Mouse (Mus musculus) midbrain, embryonic 15.5 days (tissue): ENCODE measurements around the gene Fam187b. TPM values are rescaled to one million over a fixed set of nuclear protein-coding genes. Genes with fewer than 3 reads are reported as not detected.

Experiments
- ATAC-seq: fragments of 200-750 bp; cut with Nextera tagmentation; replicated peaks from 2 replicates; pipeline ENCODE4 v1.8.0; 2017; ENCODE audit warnings: moderate TSS enrichment
- H3K27ac ChIP-seq: fragments of 300-500 bp; sonication (generic); 2 replicates; pipeline ENCODE4 v1.5.1; 2015; ENCODE audit warnings: mild to moderate bottlenecking, inconsistent platforms
- H3K27me3 ChIP-seq: fragments of 300-500 bp; sonication (generic); replicated peaks from 2 replicates; pipeline ENCODE4 v1.6.1; 2015; ENCODE audit warnings: inconsistent platforms
- H3K36me3 ChIP-seq: fragments of 300-500 bp; sonication (generic); replicated peaks from 2 replicates; pipeline ENCODE4 v1.6.1; 2015; ENCODE audit warnings: inconsistent platforms
- H3K4me1 ChIP-seq: fragments of 300-500 bp; sonication (generic); 2 replicates; pipeline ENCODE4 v1.6.1; 2015; ENCODE audit warnings: inconsistent platforms
- H3K4me2 ChIP-seq: fragments of 300-500 bp; sonication (generic); 2 replicates; pipeline ENCODE4 v1.6.1; 2015; ENCODE audit warnings: inconsistent platforms, mild to moderate bottlenecking, moderate library complexity
- H3K4me3 ChIP-seq: fragments of 300-500 bp; sonication (generic); 2 replicates; pipeline ENCODE4 v1.5.1; 2015; ENCODE audit warnings: mild to moderate bottlenecking, inconsistent platforms
- H3K9ac ChIP-seq: fragments of 300-500 bp; sonication (generic); 2 replicates; pipeline ENCODE4 v1.6.1; 2015; ENCODE audit warnings: mild to moderate bottlenecking, inconsistent platforms
- H3K9me3 ChIP-seq: fragments of 300-500 bp; sonication (generic); 2 replicates; pipeline ENCODE4 v1.6.1; 2016; ENCODE audit warnings: inconsistent platforms
- WGBS: fragments of 180-500 bp; shearing (Covaris S2); methylation state at CpG from one replicate; pipeline ENCODE4 v1.1.7; 2015; ENCODE audit warnings: mixed read lengths; 5-methylcytosine and 5-hydroxymethylcytosine counted together
- polyA plus RNA-seq: library from polyadenylated mRNA; unstranded; fragments of >200 nt; fragmentation: Nextera tagmentation; extraction: Ambion mirVana; gene quantifications from 2 replicates; pipeline ENCODE4 v1.2.1, GENCODE M21; 2015

Fam187b gene
- polyA plus RNA-seq, 1 experiment from 2014 or later = 0.68 TPM

DNA sequence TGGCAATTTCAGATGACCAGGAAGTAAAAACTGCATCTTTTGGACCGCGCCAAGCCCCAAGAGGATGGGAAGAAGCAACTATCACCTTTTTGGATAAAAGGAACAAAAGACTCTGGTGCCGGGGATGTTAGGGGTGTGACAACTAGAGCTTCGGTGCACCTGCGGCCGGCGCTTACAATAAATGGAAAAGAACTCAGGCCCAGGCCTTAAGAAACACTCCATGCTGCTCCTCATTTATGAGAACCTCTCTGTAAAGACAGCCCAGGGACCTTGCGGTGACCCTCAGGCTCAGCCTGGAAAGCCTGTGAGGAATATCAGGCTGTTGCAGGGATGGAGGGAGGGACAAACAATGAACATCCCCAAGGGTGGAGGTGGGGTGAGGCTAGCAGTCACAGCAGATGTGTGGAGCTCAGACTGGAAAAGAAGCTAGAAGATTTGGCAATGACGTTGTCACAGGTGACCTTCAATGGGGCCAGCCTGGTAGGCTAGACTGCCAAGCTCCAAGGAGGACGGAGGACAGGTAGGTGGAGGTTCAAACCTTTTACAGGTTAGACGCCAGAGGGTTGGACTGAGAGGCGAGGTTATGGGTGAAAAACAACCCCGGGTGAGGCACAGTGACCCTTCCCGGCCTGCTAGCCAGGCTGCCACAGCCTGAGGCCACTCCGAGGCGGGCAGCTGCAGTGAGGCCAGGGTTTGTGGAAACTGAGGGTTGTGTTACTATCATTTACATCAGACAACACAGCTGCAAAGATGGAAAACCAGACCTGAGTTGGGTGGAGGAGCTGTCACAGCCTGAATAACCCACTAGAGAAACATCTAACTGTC lies 20.9 kb upstream of the Fam187b start:
- Histone ChIP-seq H3K27me3 (no peaks in the 10 kb centered on the region), H3K36me3 (peaks cover 39% of the 10 kb centered on the region; the same call in 1 of the 2 replicates), H3K9ac (no peak overlapping the region), H3K27ac (no peak overlapping the region), H3K4me1 (peaks cover 9% of the 10 kb centered on the region), H3K4me3 (no peak overlapping the region), H3K9me3 (no peaks in the 10 kb centered on the region), H3K4me2 (no peak overlapping the region)
- WGBS = 95% methylated on average over 16 of the region's 16 CpGs
- no peak for ATAC-seq

- H3K36me3 ChIP-seq = peaks cover 39% of the 10 kb centered on the region; the same call in 1 of the 2 replicates
- ATAC-seq = no peak
- no peak overlapping the region for H3K27ac ChIP-seq
- H3K27me3 ChIP-seq = no peaks in the 10 kb centered on the region
- no peak overlapping the region for H3K4me3 ChIP-seq
- no peaks in the 10 kb centered on the region for H3K9me3 ChIP-seq
- no peak overlapping the region for H3K9ac ChIP-seq
- 91% methylated on average over 6 of the region's 6 CpGs for WGBS
- peaks cover 17% of the 10 kb centered on the region for H3K4me1 ChIP-seq
- no peak overlapping the region for H3K4me2 ChIP-seq
Observed at GRCm38 (mm10) chr7:30953459-30953858, 20.1 kb upstream of the Fam187b start.

DNA sequence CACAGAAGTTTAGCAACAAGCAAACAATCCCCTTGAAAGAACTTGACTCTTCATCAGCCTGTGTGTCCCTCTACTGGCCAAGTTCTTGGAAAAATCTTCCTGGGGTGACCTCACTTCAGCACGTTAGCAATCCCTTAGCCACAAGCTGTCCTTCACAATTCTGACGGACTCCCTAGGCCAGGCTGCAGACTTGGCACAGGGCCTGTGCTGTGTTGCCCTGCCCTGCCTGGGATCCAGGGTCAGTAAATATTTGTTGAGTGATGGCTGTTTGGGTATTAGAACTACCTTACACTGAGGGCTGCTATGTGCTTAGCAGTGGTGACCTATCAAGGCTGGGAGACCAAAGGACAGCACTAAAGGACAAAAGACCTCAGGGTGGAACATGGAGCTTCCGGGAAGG lies 19.6 kb upstream of the Fam187b start:
- 71% methylated on average over 3 of the region's 3 CpGs for WGBS
- no peaks in the 10 kb centered on the region for H3K9me3 ChIP-seq
- H3K9ac ChIP-seq = no peak overlapping the region
- peaks cover 36% of the 10 kb centered on the region; the same call in 1 of the 2 replicates for H3K36me3 ChIP-seq
- no peak for ATAC-seq
- H3K27ac ChIP-seq = no peak overlapping the region
- H3K4me2 ChIP-seq = no peak overlapping the region
- H3K27me3 ChIP-seq = no peaks in the 10 kb centered on the region
- H3K4me3 ChIP-seq = no peak overlapping the region
- H3K4me1 ChIP-seq = peaks cover 23% of the 10 kb centered on the region

DNA sequence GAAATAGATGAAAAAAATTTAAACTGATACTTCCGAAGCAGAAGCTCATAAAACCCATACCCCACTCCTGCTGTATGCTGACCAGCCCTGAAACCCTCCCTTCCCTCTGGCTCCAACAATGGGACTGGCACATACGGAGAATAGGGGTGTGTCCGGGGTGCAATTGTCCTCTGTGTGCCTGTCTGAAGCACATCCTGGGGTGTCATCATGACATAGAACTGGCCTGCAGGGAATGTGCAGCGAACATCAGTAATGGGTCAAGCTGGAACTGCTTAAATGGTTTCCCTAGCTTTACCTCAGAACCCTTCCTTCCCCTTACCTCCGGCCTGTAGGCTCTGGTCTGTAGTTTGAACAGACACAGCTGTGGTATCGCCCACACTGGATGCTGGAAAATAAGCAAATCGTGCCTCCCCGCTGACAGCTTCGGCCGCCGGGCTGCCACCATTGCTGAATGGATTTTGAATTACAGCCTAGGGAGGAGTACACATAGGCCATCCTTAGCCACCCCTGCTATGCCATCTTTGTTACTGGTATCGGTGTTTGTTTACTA lies 18.5 kb upstream of the Fam187b start:
- ATAC-seq = 0 out of 2 replicates have a peak, but pooled peaks have one; percentile 6
- H3K27me3 ChIP-seq = no peaks in the 10 kb centered on the region
- peak overlapping the region; percentile 97; the same call in 1 of the 2 replicates for H3K9ac ChIP-seq
- H3K4me3 ChIP-seq = peak overlapping the region; percentile 92
- H3K4me2 ChIP-seq = peak overlapping the region; percentile 84
- 89% methylated on average over 12 of the region's 12 CpGs for WGBS
- no peaks in the 10 kb centered on the region for H3K9me3 ChIP-seq
- peaks cover 29% of the 10 kb centered on the region; the same call in 1 of the 2 replicates for H3K36me3 ChIP-seq
- no peak overlapping the region for H3K27ac ChIP-seq
- H3K4me1 ChIP-seq = peaks cover 26% of the 10 kb centered on the region

DNA sequence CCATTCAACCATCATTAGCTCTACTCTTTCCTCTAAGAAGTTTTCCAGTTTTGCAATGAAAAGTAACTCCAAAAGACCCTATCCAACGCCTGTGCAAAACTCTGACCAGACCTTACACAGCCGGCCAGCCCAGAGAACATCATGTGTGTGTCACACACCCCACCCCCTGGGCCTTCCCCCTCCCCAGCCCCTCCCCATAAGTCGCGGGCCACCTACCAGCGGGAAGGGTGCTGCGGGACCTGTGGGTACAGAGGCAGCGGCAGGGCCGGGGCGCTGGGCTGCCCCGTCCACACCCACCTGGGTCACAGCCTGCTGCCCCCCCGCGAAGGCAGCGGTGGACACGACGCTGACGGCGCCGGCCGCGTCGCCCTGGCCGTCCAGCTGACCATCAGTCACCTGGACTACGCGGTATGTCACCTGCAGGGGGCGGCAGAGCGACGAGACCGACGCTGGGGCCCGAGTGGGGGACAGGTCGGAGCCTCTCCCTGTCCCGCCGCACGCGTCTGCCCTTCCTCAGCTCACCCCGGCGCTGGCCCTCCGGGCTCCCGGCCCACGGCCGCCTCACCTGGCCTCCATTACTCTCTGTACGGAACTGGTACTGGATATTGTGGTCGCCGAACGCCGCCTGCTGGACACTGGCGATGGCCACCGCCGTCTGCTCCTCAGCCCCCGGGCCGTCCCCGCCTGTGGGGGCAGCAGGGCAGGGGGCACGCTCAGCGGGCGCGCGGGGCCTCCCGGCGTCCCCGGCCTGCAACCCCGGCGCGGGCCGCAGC lies 17.8 kb upstream of the Fam187b start:
- Histone ChIP-seq H3K4me2 (peak overlapping the region; percentile 84), H3K27me3 (no peaks in the 10 kb centered on the region), H3K4me3 (peak overlapping the region; percentile 92), H3K4me1 (peaks cover 26% of the 10 kb centered on the region), H3K9ac (peak overlapping the region; percentile 97), H3K27ac (peak overlapping the region; percentile 99), H3K9me3 (no peaks in the 10 kb centered on the region), H3K36me3 (peaks cover 25% of the 10 kb centered on the region; the same call in 1 of the 2 replicates)
- peak; percentile 65 for ATAC-seq
- WGBS = under 1% methylated on average over 56 of the region's 64 CpGs

DNA sequence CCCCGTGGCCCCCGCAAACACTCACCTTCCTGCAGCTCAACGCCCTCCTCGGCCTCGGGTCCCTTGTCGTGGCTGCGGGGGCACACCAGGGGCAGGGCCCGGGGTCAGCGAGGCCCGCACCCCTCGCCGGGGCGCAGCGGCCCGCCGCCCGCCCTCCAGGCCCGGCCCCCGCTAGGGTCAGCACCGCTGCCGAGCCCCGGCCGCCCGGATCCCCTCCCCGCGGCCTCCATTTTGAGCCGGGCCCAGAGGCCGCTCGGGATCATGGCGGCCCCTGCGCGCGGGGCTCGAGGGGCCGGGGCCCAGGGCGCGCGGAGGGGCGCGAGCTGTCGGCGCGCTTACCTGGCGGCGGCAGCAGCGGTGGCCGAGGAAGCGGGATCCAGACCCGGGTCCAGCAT lies 17.2 kb upstream of the Fam187b start:
- H3K9ac ChIP-seq = peak overlapping the region; percentile 97
- ATAC-seq = peak; percentile 43
- peaks cover 26% of the 10 kb centered on the region for H3K4me1 ChIP-seq
- WGBS = 0% methylated on average over 34 of the region's 49 CpGs
- H3K27me3 ChIP-seq = no peaks in the 10 kb centered on the region
- no peaks in the 10 kb centered on the region for H3K9me3 ChIP-seq
- H3K36me3 ChIP-seq = peaks cover 25% of the 10 kb centered on the region; the same call in 1 of the 2 replicates
- H3K4me2 ChIP-seq = peak overlapping the region; percentile 84
- peak overlapping the region; percentile 99 for H3K27ac ChIP-seq
- H3K4me3 ChIP-seq = peak overlapping the region; percentile 92

DNA sequence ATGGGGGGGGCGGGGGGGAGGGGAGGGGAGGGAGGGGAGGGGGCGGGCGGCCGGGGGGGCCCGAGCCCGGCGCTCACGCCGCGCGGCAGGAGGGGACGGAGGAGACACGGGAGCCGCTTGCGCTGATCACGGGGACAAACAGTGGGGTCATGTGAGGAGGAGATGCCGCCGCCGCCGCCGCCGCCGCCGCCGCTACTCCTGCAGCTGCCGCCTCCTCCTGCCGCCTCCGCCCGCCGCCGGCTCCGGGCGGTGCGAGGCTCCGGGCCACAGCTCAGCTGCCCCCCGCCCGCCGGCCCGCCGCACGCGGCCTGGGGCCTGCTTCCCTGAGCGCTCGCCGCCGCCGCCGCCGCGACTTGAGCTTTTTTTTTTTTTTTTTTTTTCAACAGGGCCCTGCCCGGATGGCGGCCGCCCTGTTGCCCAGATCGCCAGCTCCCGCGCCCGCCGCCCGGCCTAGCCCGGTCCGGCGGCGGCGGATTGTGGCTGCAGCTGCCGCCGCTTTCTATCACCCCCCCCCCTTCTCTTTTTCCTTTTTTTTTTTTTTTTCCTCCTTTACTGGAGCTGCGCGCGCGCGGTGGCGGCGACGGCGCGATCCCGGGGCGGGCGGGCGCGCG lies 16.7 kb upstream of the Fam187b start, which contains the start of gene Usf2:
TSS of gene Usf2 (minus strand) at position 48 of the 611 bp plus-strand sequence.
- under 1% methylated on average over 40 of the region's 82 CpGs for WGBS
- no peaks in the 10 kb centered on the region for H3K27me3 ChIP-seq
- H3K27ac ChIP-seq = peak within 1 kb of the TSS; percentile 99
- no peaks in the 10 kb centered on the region for H3K9me3 ChIP-seq
- ATAC-seq = peak; percentile 59
- peak within 1 kb of the TSS; percentile 92 for H3K4me3 ChIP-seq
- H3K4me2 ChIP-seq = peak within 1 kb of the TSS; percentile 84
- peaks cover 26% of the 10 kb centered on the region for H3K4me1 ChIP-seq
- peaks cover 22% of the 10 kb centered on the region; the same call in 1 of the 2 replicates for H3K36me3 ChIP-seq
- peak within 1 kb of the TSS; percentile 97 for H3K9ac ChIP-seq

- H3K4me3 ChIP-seq = peak overlapping the region; percentile 92
- peak overlapping the region; percentile 97 for H3K9ac ChIP-seq
- H3K9me3 ChIP-seq = no peaks in the 10 kb centered on the region
- under 1% methylated on average over 43 of the region's 43 CpGs for WGBS
- peak overlapping the region; percentile 99 for H3K27ac ChIP-seq
- peak overlapping the region; percentile 84 for H3K4me2 ChIP-seq
- peaks cover 17% of the 10 kb centered on the region; the same call in 1 of the 2 replicates for H3K36me3 ChIP-seq
- H3K4me1 ChIP-seq = peaks cover 26% of the 10 kb centered on the region
- peak; percentile 63 for ATAC-seq
- no peaks in the 10 kb centered on the region for H3K27me3 ChIP-seq
Observed at GRCm38 (mm10) chr7:30957367-30957783, 16.2 kb upstream of the Fam187b start.

GRCm38 (mm10) chr7:30958109-30958865 lies 15.3 kb upstream of the Fam187b start:
- H3K27ac ChIP-seq = peak overlapping the region; percentile 99
- H3K4me2 ChIP-seq = peak overlapping the region; percentile 84
- H3K4me3 ChIP-seq = peak overlapping the region; percentile 92
- H3K36me3 ChIP-seq = peaks cover 8% of the 10 kb centered on the region; the same call in 1 of the 2 replicates
- 76% methylated on average over 28 of the region's 28 CpGs for WGBS
- no peaks in the 10 kb centered on the region for H3K27me3 ChIP-seq
- peak overlapping the region; percentile 97 for H3K9ac ChIP-seq
- no peaks in the 10 kb centered on the region for H3K9me3 ChIP-seq
- no peak; the same call in 1 of the 2 replicates for ATAC-seq
- H3K4me1 ChIP-seq = peaks cover 26% of the 10 kb centered on the region

DNA sequence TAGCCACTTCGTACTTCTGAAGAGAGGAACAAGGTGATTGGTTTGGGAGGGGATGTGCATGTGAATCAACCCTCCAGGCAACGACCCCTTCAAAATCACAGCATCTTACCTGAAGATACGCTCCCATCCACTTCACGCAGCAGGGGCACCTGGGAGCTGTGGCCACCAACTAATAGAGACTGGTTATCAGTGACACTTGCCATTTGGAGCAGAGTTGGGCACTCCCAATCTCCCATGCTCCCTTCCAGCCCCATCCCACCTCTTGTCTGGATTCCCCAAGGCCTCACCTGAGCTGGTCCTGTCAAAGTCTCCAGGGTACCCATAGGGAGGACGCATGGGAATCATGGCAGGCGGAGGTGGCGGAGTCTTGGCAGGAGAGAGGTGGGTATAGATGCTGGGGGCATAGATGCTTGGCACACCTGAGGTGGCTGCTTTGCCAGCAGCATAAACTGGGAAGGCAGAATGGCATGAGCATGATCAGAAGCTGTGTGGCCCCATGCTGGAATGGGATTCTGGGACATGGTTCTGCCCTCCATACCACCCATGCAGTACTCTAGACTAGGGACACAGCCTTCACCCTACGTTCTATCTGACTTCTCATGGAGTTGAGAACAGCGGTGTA lies 14.6 kb upstream of the Fam187b start:
- Histone ChIP-seq H3K4me1 (peaks cover 26% of the 10 kb centered on the region), H3K27ac (no peak overlapping the region), H3K4me2 (no peak overlapping the region), H3K27me3 (no peaks in the 10 kb centered on the region), H3K36me3 (peaks cover 4% of the 10 kb centered on the region; the same call in 1 of the 2 replicates), H3K9ac (no peak overlapping the region), H3K9me3 (no peaks in the 10 kb centered on the region), H3K4me3 (no peak overlapping the region)
- ATAC-seq = no peak
- WGBS = 95% methylated on average over 9 of the region's 9 CpGs
